ENCODE assay signal across 20 mouse cellular contexts in the genomic region with DNA sequence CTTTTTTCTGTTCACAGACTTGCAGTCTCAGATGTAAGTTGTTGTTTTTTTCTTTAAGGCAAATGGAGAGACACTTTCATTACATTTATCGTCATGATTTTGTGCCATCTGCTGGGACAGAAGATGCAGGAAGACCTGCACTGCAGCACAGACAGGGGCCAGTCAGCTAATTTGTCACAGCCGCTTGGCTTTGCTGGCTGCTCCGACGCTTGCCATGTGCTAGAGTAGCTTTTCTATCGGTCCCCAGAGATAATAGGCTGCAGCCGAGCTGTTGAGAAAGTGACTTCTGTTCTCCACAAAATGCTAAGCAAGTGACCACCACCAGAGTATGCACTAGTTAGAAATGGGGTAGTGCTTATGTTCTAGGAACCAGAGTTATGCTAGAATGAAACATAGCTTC.
DNase-seq lines count a peak whose midpoint lies in the region; ATAC-seq lines count a peak whose summit lies in the region.
"Had no signal": no experiment of that assay in that cellular context is flagged by ENCODE, and none has a peak within 500 bp of the region (broad histone marks: within the 10 kb centered on the region; RNA-seq: fewer than 3 reads in every experiment).

No protein-coding gene starts in this region.

- H3K9me3 ChIP-seq in forebrain, embryonic 14.5 days (replicated peaks; ENCODE audit: control insufficient read depth, low read length), result no peaks in the 10 kb centered on the region
- no peaks in the 10 kb centered on the region for H3K9me3 ChIP-seq in forebrain, embryonic 13.5 days (replicated peaks)
- no peaks in the 10 kb centered on the region for H3K9me3 ChIP-seq in neural tube, embryonic 11.5 days (ENCODE audit: control insufficient read depth, low read length)
- no peaks in the 10 kb centered on the region for H3K9me3 ChIP-seq in hindbrain, embryonic 14.5 days (ENCODE audit: control insufficient read depth, low read length)
- H3K9me3 ChIP-seq: embryonic facial prominence, embryonic 15.5 days; forebrain, embryonic 12.5 days; heart, embryonic 12.5 days; limb, embryonic 15.5 days; midbrain, embryonic 13.5 days; neural tube, embryonic 13.5 days had no signal

- peak; percentile 39 for DNase-seq in forebrain, embryonic 14.5 days (ENCODE audit: low spot score)
- DNase-seq in neural tube, embryonic 11.5 days (ENCODE audit: low spot score), result peak; percentile 53
- DNase-seq in neural tube, embryonic 10.5 days (ENCODE audit: extremely low spot score, low spot score), result no peak
- peak; percentile 68 for DNase-seq in hindbrain, embryonic 14.5 days (ENCODE audit: low spot score)
- peak; percentile 31 for DNase-seq in retina, postnatal 1 day
- DNase-seq in gastrocnemius, postnatal 36 days, result no peak
- no peak for DNase-seq in spleen, postnatal 14 days (ENCODE audit: low spot score in 2 of 2)
- DNase-seq: kidney, adult 9 months; kidney, postnatal 36 days; layer of hippocampus, adult 9-11 months; liver, postnatal 0 days; thymus, postnatal 4 days had no signal

- H3K9ac ChIP-seq in forebrain, embryonic 14.5 days (ENCODE audit: low read length), result no peak overlapping the region
- no peak overlapping the region for H3K9ac ChIP-seq in forebrain, embryonic 13.5 days
- no peak overlapping the region for H3K9ac ChIP-seq in neural tube, embryonic 11.5 days (ENCODE audit: low read length)
- H3K9ac ChIP-seq in hindbrain, embryonic 14.5 days, result no peak overlapping the region
- H3K9ac ChIP-seq: embryonic facial prominence, embryonic 15.5 days; forebrain, embryonic 12.5 days; heart, embryonic 12.5 days; limb, embryonic 15.5 days; liver, postnatal 0 days; midbrain, embryonic 13.5 days; neural tube, embryonic 13.5 days had no signal

- WGBS in forebrain, embryonic 14.5 days, result 42% methylated on average over 6 of the region's 6 CpGs
- WGBS in forebrain, embryonic 13.5 days, result 36% methylated on average over 6 of the region's 6 CpGs
- 28% methylated on average over 6 of the region's 6 CpGs for WGBS in neural tube, embryonic 11.5 days
- WGBS in hindbrain, embryonic 14.5 days, result 8% methylated on average over 6 of the region's 6 CpGs

- H3K4me3 ChIP-seq in forebrain, embryonic 14.5 days (ENCODE audit: low read depth, low read length), result no peak overlapping the region
- H3K4me3 ChIP-seq in forebrain, embryonic 13.5 days, result no peak overlapping the region
- no peak overlapping the region for H3K4me3 ChIP-seq in neural tube, embryonic 11.5 days (ENCODE audit: low read depth, low read length)
- H3K4me3 ChIP-seq in hindbrain, embryonic 14.5 days (replicated peaks; ENCODE audit: low read length), result no peak overlapping the region
- H3K4me3 ChIP-seq: embryonic facial prominence, embryonic 15.5 days; forebrain, embryonic 12.5 days; heart, embryonic 12.5 days; limb, embryonic 15.5 days; midbrain, embryonic 13.5 days; neural tube, embryonic 13.5 days had no signal

- no peaks in the 10 kb centered on the region for H3K27me3 ChIP-seq in forebrain, embryonic 14.5 days (replicated peaks; ENCODE audit: control insufficient read depth, insufficient read depth, low read length)
- H3K27me3 ChIP-seq in forebrain, embryonic 13.5 days, result no peaks in the 10 kb centered on the region
- H3K27me3 ChIP-seq in neural tube, embryonic 11.5 days (ENCODE audit: control insufficient read depth, insufficient read depth, low read length), result no peaks in the 10 kb centered on the region
- H3K27me3 ChIP-seq in hindbrain, embryonic 14.5 days (ENCODE audit: control insufficient read depth, insufficient read depth, low read length), result no peaks in the 10 kb centered on the region
- H3K27me3 ChIP-seq: embryonic facial prominence, embryonic 15.5 days; forebrain, embryonic 12.5 days; heart, embryonic 12.5 days; limb, embryonic 15.5 days; neural tube, embryonic 13.5 days had no signal

- no peaks in the 10 kb centered on the region for H3K36me3 ChIP-seq in forebrain, embryonic 14.5 days (ENCODE audit: control insufficient read depth, insufficient read depth, low read length)
- H3K36me3 ChIP-seq in forebrain, embryonic 13.5 days (ENCODE audit: poor library complexity, severe bottlenecking), result no peaks in the 10 kb centered on the region
- no peaks in the 10 kb centered on the region for H3K36me3 ChIP-seq in neural tube, embryonic 11.5 days (ENCODE audit: control insufficient read depth, insufficient read depth, low read length)
- no peaks in the 10 kb centered on the region for H3K36me3 ChIP-seq in hindbrain, embryonic 14.5 days (replicated peaks; ENCODE audit: control insufficient read depth, insufficient read depth)
- H3K36me3 ChIP-seq: embryonic facial prominence, embryonic 15.5 days; forebrain, embryonic 12.5 days; heart, embryonic 12.5 days; limb, embryonic 15.5 days; midbrain, embryonic 13.5 days; neural tube, embryonic 13.5 days had no signal

- H3K27ac ChIP-seq in forebrain, embryonic 14.5 days (ENCODE audit: low read depth, low read length), result no peak overlapping the region
- H3K27ac ChIP-seq in forebrain, embryonic 13.5 days, result no peak overlapping the region
- H3K27ac ChIP-seq in neural tube, embryonic 11.5 days (ENCODE audit: low read depth, low read length), result no peak overlapping the region
- H3K27ac ChIP-seq in hindbrain, embryonic 14.5 days, result 0 out of 2 replicates have a peak overlapping the region, but pooled peaks have one; percentile 3
- H3K27ac ChIP-seq: embryonic facial prominence, embryonic 15.5 days; forebrain, embryonic 12.5 days; limb, embryonic 15.5 days; macrophage; midbrain, embryonic 13.5 days; neural tube, embryonic 13.5 days had no signal

- no peaks in the 10 kb centered on the region for H3K4me1 ChIP-seq in forebrain, embryonic 14.5 days (ENCODE audit: control insufficient read depth, insufficient read depth, low read length)
- H3K4me1 ChIP-seq in forebrain, embryonic 13.5 days, result no peaks in the 10 kb centered on the region
- H3K4me1 ChIP-seq in neural tube, embryonic 11.5 days (ENCODE audit: control insufficient read depth, insufficient read depth, low read length), result no peaks in the 10 kb centered on the region
- 0 out of 2 replicates have a peak, but pooled peaks cover 3% of the 10 kb centered on the region for H3K4me1 ChIP-seq in hindbrain, embryonic 14.5 days (replicated peaks; ENCODE audit: control insufficient read depth, insufficient read depth, low read length)
- H3K4me1 ChIP-seq: heart, embryonic 12.5 days had no signal

- ATAC-seq in forebrain, embryonic 14.5 days, result no peak
- ATAC-seq in forebrain, embryonic 13.5 days, result no peak
- ATAC-seq in neural tube, embryonic 11.5 days (ENCODE audit: insufficient read depth, low FRiP score, low TSS enrichment), result no peak
- no peak for ATAC-seq in hindbrain, embryonic 14.5 days (ENCODE audit: low FRiP score)
- ATAC-seq: liver, postnatal 0 days; midbrain, embryonic 13.5 days had no signal

- intact Hi-C loops in gastrocnemius, postnatal 36 days (cut with DNase I), result no loop called here

- H3K4me2 ChIP-seq in forebrain, embryonic 14.5 days (ENCODE audit: low read length), result no peak overlapping the region
- no peak overlapping the region for H3K4me2 ChIP-seq in forebrain, embryonic 13.5 days
- H3K4me2 ChIP-seq in neural tube, embryonic 11.5 days (ENCODE audit: low read depth), result no peak overlapping the region
- no peak overlapping the region for H3K4me2 ChIP-seq in hindbrain, embryonic 14.5 days (replicated peaks)
- H3K4me2 ChIP-seq: embryonic facial prominence, embryonic 15.5 days; forebrain, embryonic 12.5 days; heart, embryonic 12.5 days; limb, embryonic 15.5 days; midbrain, embryonic 13.5 days; neural tube, embryonic 13.5 days had no signal

Comparison
In these comparisons a context has a peak if more than half of its experiments do, and no peak if none do; other contexts are left out.
1. DNase-seq: peak in forebrain, embryonic 14.5 days (single experiment), neural tube, embryonic 11.5 days (single experiment), hindbrain, embryonic 14.5 days (single experiment) and retina, postnatal 1 day (single experiment); none in neural tube, embryonic 10.5 days (single experiment), gastrocnemius, postnatal 36 days (0 of 2) and spleen, postnatal 14 days (0 of 2).